Mouse (Mus musculus): ENCODE measurements around the gene Car10. TPM values are rescaled to one million over a fixed set of nuclear protein-coding genes. Genes with fewer than 3 reads are reported as not detected.

Car10 gene
- polyA plus RNA-seq, 1 experiment from 2014 or later: 4.9 TPM

DNA sequence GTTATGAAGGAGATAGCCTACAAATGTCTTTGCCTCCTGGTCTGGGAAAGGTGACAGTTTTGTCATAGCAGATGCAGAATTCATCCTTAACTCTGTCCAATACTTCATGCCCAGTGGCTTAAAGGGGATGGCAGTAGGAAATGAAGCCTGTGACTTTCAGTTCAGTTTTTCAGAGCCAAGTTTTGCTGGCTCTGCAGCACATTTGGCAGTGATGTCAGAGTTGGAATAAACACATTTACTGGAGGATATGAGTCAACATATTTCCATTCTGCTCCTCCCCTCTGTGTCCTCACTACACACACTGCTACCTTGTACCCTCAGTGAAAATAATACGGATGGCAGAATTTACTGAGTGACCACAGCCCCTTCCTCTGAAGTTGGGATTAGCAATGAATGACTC lies 11.6 kb downstream of the Car10 start:
- Histone ChIP-seq H3K27me3 (ENCODE audit: insufficient read depth, poor library complexity, severe bottlenecking) (no peaks in the 10 kb centered on the region), H3K4me1 (replicated peaks) (no peaks in the 10 kb centered on the region), H3K4me3 (no peak overlapping the region), H3K27ac (no peak overlapping the region), H3K36me3 (no peaks in the 10 kb centered on the region), H3K9me3 (no peaks in the 10 kb centered on the region)
- WGBS: 80% methylated on average over 1 of the region's 1 CpGs
- no peak for DNase-seq (ENCODE audit: low spot score)

DNA sequence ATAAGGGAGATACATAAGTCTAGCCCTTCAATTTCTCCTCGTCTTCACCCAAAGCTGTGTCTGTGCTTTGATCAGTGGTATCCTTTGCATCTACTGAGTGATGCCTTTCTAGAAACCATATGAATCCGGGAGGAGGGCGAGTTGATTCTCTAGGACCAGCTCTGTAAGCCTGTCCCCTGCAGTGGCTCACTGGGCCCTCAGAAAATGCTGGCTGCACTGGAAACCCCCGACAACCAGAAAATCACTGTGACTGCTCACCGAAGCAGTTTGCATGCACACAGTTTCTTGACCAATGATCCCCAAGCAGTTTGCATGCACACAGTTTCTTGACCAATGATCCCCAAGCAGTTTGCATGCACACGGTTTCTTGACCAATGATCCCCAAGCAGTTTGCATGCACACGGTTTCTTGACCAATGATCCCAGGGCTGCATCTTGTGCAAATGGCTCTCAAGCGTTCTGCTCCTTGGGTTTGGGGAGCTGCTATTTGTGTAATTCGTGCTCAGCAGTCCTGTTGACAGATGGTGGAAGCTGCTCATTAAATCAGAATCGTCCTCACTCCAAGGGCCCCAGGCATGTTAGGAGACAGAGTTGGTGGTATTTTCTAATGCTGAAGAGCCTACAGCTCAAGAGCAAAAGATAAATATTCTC lies 23.1 kb downstream of the Car10 start:
- no peak overlapping the region for H3K27ac ChIP-seq
- H3K4me3 ChIP-seq: no peak overlapping the region
- no peaks in the 10 kb centered on the region for H3K9me3 ChIP-seq
- no peak for DNase-seq (ENCODE audit: low spot score)
- H3K36me3 ChIP-seq: no peaks in the 10 kb centered on the region
- WGBS: 78% methylated on average over 10 of the region's 10 CpGs
- no peaks in the 10 kb centered on the region for H3K4me1 ChIP-seq (replicated peaks)
- H3K27me3 ChIP-seq (ENCODE audit: insufficient read depth, poor library complexity, severe bottlenecking): no peaks in the 10 kb centered on the region

DNA sequence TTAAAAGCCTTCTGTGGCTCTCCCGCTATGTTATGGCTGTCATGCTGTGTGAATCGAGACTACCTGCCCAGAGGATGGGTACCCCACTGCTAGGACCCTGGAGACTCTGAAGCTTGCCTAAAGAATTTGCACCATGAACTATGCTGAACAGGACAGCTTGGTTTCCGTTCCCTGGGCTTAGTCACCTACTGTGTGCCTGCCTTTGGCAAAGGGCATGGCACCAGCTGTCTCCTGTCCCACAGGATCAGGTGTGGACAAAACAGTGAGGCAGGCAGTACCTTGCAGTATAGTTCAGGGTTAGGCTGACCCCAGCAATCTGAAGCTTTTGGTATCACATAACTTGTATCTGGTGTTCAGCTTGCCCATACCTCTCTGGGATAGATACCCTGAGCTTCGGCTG lies 25.9 kb downstream of the Car10 start:
- no peaks in the 10 kb centered on the region for H3K27me3 ChIP-seq (ENCODE audit: insufficient read depth, poor library complexity, severe bottlenecking)
- no peaks in the 10 kb centered on the region for H3K9me3 ChIP-seq
- no peak overlapping the region for H3K27ac ChIP-seq
- WGBS: 78% methylated on average over 4 of the region's 4 CpGs
- no peaks in the 10 kb centered on the region for H3K4me1 ChIP-seq (replicated peaks)
- H3K4me3 ChIP-seq: no peak overlapping the region
- DNase-seq (ENCODE audit: low spot score): no peak
- no peaks in the 10 kb centered on the region for H3K36me3 ChIP-seq

DNA sequence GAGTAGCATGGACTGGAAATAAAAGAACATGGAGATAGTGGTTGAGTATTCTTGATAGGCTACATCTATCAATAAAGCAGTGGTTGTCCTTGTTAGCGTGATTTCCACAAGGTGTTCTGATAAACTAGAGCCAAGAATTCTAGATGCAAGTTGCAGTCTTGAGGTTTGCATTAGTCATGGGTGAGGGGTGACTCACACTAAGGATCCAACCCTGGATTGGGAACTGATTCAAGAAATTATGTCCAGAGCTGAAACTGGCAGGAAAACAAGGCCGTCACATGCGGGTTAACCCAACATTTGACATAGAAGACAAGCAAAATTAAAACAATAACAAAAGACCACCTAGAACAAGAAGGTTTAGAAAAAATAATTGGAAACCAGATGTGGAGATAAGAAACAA lies 28.6 kb downstream of the Car10 start:
- H3K4me1 ChIP-seq (replicated peaks): no peaks in the 10 kb centered on the region
- H3K4me3 ChIP-seq: no peak overlapping the region
- H3K27ac ChIP-seq: no peak overlapping the region
- H3K27me3 ChIP-seq (ENCODE audit: insufficient read depth, poor library complexity, severe bottlenecking): no peaks in the 10 kb centered on the region
- H3K36me3 ChIP-seq: no peaks in the 10 kb centered on the region
- no peak for DNase-seq (ENCODE audit: low spot score)
- WGBS: 90% methylated on average over 3 of the region's 3 CpGs
- no peaks in the 10 kb centered on the region for H3K9me3 ChIP-seq

DNA sequence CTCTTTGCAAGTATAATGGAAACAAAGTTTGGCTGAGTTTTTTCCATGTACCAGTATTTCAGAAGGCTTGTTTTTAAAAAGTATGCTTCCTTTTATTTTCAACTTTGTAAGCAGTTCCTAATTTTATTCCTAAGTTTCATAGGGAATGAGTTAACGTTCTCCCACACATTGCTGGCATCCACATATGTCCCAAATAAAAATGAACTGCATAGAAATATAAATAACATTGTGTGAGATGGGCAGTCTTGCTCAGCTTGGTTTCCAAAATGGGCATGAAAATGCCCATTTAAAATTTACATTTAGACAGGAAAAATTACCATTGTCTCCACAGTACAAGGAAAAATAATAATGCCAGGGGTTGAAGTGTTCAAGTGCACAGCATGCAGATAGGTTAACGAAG lies 30.7 kb downstream of the Car10 start:
- H3K9me3 ChIP-seq: no peaks in the 10 kb centered on the region
- H3K36me3 ChIP-seq: no peaks in the 10 kb centered on the region
- H3K27ac ChIP-seq: no peak overlapping the region
- no peak for DNase-seq (ENCODE audit: low spot score)
- no peaks in the 10 kb centered on the region for H3K27me3 ChIP-seq (ENCODE audit: insufficient read depth, poor library complexity, severe bottlenecking)
- no peaks in the 10 kb centered on the region for H3K4me1 ChIP-seq (replicated peaks)
- WGBS: 85% methylated on average over 2 of the region's 2 CpGs
- H3K4me3 ChIP-seq: no peak overlapping the region

DNA sequence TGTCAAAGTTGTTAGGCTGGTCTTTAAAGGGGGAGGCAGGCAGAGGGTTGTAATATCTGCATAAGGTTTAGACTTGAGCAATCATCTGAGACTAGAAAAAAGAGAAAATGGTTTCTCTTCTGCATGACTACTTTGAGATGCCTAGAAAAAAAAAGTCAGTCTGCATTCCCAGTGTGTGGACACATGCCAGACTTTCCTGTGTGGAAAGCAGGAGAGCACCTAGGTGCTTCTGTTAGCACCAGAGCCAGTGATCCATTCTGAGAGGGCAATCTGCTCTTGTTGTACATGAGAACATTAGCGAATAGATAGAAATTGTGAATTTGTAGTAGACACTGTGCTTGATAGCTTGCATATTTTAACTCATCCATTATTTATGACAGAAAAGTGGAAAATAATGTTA lies 40.0 kb downstream of the Car10 start:
- no peaks in the 10 kb centered on the region for H3K27me3 ChIP-seq (ENCODE audit: insufficient read depth, poor library complexity, severe bottlenecking)
- no peak overlapping the region for H3K27ac ChIP-seq
- no peaks in the 10 kb centered on the region for H3K9me3 ChIP-seq
- 89% methylated on average over 1 of the region's 1 CpGs for WGBS
- no peak for DNase-seq (ENCODE audit: low spot score)
- no peaks in the 10 kb centered on the region for H3K4me1 ChIP-seq (replicated peaks)
- no peak overlapping the region for H3K4me3 ChIP-seq
- no peaks in the 10 kb centered on the region for H3K36me3 ChIP-seq

DNA sequence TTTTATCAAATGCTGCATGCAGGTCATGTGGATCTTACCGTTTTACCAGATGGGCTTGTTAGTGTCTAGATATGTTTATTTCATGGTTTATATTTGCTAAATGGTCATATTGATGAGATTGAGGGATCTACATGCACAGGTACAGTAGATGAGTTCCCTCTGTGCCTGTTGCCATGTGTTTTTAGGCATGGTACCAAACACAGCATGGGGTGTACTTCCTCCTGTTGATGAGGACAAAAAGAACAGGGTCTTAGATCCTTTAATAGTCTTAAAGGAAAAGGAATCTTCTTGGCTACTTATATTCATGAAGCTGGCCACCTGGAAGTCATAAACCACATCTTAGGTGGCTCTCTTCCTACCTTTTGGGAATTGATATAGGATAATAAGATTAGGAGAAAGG lies 43.9 kb downstream of the Car10 start:
- Histone ChIP-seq H3K27ac (no peak overlapping the region), H3K27me3 (ENCODE audit: insufficient read depth, poor library complexity, severe bottlenecking) (no peaks in the 10 kb centered on the region), H3K36me3 (no peaks in the 10 kb centered on the region), H3K9me3 (no peaks in the 10 kb centered on the region), H3K4me3 (no peak overlapping the region), H3K4me1 (replicated peaks) (no peaks in the 10 kb centered on the region)
- no peak for DNase-seq (ENCODE audit: low spot score)
- WGBS: 82% methylated on average over 1 of the region's 1 CpGs

DNA sequence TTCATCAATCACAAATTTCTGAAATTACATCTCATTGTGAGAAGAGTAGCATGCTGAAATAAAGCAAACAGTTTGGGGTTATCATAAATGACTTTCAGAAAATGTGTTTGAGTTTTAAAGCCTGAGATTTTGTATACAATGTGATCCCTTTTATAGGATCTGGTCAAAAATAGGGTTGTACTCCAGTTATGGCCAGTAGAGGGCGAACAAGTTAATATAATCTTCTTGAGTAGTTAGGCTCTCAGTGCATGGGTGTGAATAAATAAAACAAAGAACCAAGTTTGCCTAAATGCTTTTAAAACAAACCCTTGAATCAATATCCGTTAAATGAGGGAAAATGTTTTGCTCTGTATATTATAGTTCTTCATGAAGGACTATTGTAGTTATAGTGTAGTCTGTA lies 46.7 kb downstream of the Car10 start:
- Histone ChIP-seq H3K27me3 (ENCODE audit: insufficient read depth, poor library complexity, severe bottlenecking) (no peaks in the 10 kb centered on the region), H3K4me3 (no peak overlapping the region), H3K9me3 (no peaks in the 10 kb centered on the region), H3K27ac (no peak overlapping the region), H3K36me3 (no peaks in the 10 kb centered on the region), H3K4me1 (replicated peaks) (no peaks in the 10 kb centered on the region)
- no peak for DNase-seq (ENCODE audit: low spot score)
- 9% methylated on average over 2 of the region's 2 CpGs for WGBS

DNA sequence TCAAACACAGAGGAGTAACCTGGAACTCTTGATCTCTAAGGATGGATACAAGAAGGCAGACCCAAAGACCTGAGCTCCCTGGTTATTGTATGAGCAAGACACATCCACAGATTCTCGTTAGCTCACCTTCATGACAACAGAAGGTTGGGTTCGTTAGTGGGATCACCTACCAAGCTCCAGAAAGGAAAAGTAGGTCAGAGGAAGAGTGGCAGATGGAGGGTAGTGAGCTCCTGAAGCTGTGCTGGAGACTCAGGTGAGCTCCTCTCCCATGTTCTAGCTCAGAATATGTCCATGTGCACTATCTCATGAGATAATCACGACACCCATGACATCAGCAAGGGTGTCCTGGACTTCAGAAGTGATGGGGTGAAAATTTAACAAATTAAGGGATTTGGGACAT lies 57.1 kb downstream of the Car10 start:
- no peak overlapping the region for H3K27ac ChIP-seq
- no peaks in the 10 kb centered on the region for H3K4me1 ChIP-seq (replicated peaks)
- no peaks in the 10 kb centered on the region for H3K36me3 ChIP-seq
- no peaks in the 10 kb centered on the region for H3K9me3 ChIP-seq
- H3K4me3 ChIP-seq: no peak overlapping the region
- no peak for DNase-seq (ENCODE audit: low spot score)
- 74% methylated on average over 3 of the region's 3 CpGs for WGBS
- no peaks in the 10 kb centered on the region for H3K27me3 ChIP-seq (ENCODE audit: insufficient read depth, poor library complexity, severe bottlenecking)

DNA sequence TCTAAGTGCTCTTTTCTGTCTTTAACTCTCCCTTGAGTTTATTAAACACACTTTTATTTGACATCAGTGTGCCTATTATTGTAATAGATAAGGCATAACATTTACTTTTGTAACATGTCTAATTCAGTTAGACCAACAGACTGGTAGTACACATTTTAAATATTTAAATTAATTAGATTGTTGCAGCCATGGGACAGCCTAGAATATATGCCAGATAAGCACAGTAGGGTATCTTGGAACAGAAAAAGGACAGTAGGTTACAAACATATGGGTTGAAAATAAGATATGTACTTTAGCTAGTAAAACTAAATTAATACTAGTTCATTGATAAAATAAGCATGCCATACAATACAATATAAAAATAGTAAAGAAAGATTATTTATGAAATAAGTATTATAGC lies 74.6 kb downstream of the Car10 start:
- DNase-seq (ENCODE audit: low spot score): no peak
- no peaks in the 10 kb centered on the region for H3K9me3 ChIP-seq
- no peaks in the 10 kb centered on the region for H3K36me3 ChIP-seq
- no peaks in the 10 kb centered on the region for H3K4me1 ChIP-seq (replicated peaks)
- H3K27ac ChIP-seq: no peak overlapping the region
- H3K4me3 ChIP-seq: no peak overlapping the region
- no peaks in the 10 kb centered on the region for H3K27me3 ChIP-seq (ENCODE audit: insufficient read depth, poor library complexity, severe bottlenecking)

DNA sequence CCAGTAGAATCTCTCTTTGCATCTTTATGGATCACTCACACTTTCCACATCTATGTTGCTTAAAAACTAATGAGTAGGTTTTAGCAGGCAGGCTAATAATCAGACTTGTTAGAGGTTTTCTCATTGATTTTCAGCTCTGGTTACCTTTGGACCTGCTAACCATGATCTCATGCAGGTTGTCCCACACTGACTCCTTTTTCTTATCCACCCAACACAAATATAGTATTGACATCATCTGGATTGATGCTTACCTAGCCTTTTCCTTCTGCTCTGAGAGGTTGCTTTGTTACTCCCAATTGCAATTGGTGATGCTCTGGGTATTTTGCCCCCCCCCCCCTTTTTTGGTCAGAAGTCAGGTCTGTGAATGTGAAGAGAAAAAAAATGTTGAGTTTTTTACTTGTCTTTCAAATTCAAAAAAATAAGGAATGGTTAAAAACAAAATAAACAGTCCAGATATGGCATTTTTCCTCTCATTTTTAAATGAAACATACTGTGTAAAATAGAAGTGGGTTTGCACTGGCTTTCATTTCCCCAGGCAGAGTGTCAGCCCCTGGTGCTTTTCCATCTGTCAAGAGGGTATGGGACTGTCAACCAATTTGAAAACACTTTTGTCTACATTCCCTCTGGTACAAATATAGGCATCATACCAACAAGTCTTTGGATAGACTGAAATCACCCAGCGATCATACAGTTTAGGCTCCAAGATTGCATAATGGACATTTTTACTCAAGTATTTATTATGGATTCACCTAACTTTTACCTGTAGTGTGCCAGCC lies 75.9 kb downstream of the Car10 start:
- Histone ChIP-seq H3K27me3 (ENCODE audit: insufficient read depth, poor library complexity, severe bottlenecking) (no peaks in the 10 kb centered on the region), H3K27ac (no peak overlapping the region), H3K9me3 (no peaks in the 10 kb centered on the region), H3K36me3 (no peaks in the 10 kb centered on the region), H3K4me3 (no peak overlapping the region), H3K4me1 (replicated peaks) (no peaks in the 10 kb centered on the region)
- WGBS: 96% methylated on average over 1 of the region's 1 CpGs
- DNase-seq (ENCODE audit: low spot score): no peak

DNA sequence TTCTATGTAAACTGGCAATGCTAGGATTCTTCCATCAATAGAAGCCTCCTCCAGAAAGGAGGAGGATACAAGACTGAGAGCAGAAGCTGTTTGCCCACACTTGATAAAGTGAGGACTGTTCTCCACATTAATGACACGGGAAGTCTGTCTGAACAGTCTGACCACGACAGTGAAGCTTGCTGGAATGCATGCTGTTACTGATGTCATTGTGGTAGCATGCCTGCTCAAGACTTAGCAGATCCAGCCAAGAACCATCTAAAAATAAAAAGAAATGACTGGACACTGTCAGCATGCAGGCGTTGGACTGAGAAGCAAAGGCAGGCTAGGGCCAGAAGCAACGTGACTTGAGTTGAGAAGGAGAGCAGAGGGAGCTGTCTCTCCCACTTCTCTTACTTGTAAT lies 87.6 kb downstream of the Car10 start:
- Histone ChIP-seq H3K27me3 (ENCODE audit: insufficient read depth, poor library complexity, severe bottlenecking) (no peaks in the 10 kb centered on the region), H3K27ac (no peak overlapping the region), H3K4me3 (no peak overlapping the region), H3K4me1 (replicated peaks) (no peaks in the 10 kb centered on the region), H3K9me3 (no peaks in the 10 kb centered on the region), H3K36me3 (no peaks in the 10 kb centered on the region)
- DNase-seq (ENCODE audit: low spot score): no peak
- WGBS: 77% methylated on average over 4 of the region's 4 CpGs

DNA sequence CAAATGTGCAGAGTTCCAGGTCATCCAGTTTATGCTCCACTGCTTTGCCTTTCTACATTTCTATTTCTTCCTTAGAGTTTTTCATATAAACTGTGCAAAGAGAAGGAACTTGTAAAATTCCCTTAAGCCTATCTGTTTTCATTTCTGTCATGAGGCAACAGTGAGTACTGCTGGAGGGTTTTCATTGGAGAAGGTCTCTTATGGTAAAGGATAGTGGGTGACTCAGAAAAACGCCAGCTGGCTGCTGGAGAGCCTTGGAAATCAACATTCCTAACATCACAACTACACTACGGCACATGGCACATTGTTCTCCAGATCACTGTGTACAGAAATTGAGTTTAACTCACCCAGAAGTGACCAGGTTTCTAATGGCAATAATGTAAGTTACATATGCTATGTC lies 88.3 kb downstream of the Car10 start:
- H3K4me1 ChIP-seq (replicated peaks): no peaks in the 10 kb centered on the region
- WGBS: 80% methylated on average over 2 of the region's 2 CpGs
- no peak for DNase-seq (ENCODE audit: low spot score)
- no peaks in the 10 kb centered on the region for H3K36me3 ChIP-seq
- no peak overlapping the region for H3K27ac ChIP-seq
- H3K27me3 ChIP-seq (ENCODE audit: insufficient read depth, poor library complexity, severe bottlenecking): no peaks in the 10 kb centered on the region
- no peaks in the 10 kb centered on the region for H3K9me3 ChIP-seq
- H3K4me3 ChIP-seq: no peak overlapping the region

DNA sequence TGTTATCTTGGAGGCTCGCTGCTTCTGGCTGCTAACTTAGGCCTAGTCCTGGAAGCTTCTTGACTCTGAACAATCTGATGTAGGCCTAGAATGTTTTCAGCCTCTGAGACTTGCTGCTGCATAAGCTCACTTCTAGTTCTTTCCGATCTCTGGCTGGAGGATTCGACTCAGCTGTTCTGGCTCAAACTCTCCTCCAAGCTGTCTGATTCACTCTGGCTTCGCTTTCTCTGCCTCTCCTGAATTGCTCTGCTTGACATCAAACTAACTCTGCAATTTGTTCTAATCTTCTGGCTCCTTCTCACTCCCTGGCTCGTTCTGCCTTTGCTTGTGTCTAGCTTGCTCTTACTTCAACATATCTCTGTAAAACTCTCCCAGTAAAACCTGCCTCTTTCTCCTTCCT lies 90.8 kb downstream of the Car10 start:
- no peak for DNase-seq (ENCODE audit: low spot score)
- H3K27me3 ChIP-seq (ENCODE audit: insufficient read depth, poor library complexity, severe bottlenecking): no peaks in the 10 kb centered on the region
- no peak overlapping the region for H3K27ac ChIP-seq
- H3K4me3 ChIP-seq: no peak overlapping the region
- no peaks in the 10 kb centered on the region for H3K9me3 ChIP-seq
- H3K4me1 ChIP-seq (replicated peaks): no peaks in the 10 kb centered on the region
- 87% methylated on average over 5 of the region's 5 CpGs for WGBS
- no peaks in the 10 kb centered on the region for H3K36me3 ChIP-seq

All from hindbrain, embryonic 10.5 days (tissue).